Mouse (Mus musculus): ENCODE data around the gene Apba3. TPM values are rescaled to one million over a fixed set of nuclear protein-coding genes. Genes with fewer than 3 reads are reported as not detected.

The Apba3 gene
- polyA plus RNA-seq, 1 experiment from 2014 or later = 75.2 TPM

- H3K4me1 ChIP-seq (replicated peaks; ENCODE audit: control insufficient read depth, insufficient read depth, low read length) = 0 out of 2 replicates have a peak, but pooled peaks cover 4% of the 10 kb centered on the region
- peak overlapping the region; percentile 54 for H3K27ac ChIP-seq (ENCODE audit: low read depth, low read length)
- H3K36me3 ChIP-seq (ENCODE audit: control insufficient read depth, insufficient read depth) = peaks cover 48% of the 10 kb centered on the region
- ATAC-seq = no peak
- no peaks in the 10 kb centered on the region for H3K9me3 ChIP-seq (ENCODE audit: control insufficient read depth)
- H3K27me3 ChIP-seq (replicated peaks; ENCODE audit: control insufficient read depth, insufficient read depth, low read length) = no peaks in the 10 kb centered on the region
- peak overlapping the region; percentile 67 for H3K4me2 ChIP-seq (replicated peaks; ENCODE audit: low read depth)
- no peak for TF ChIP-seq CTCF (IDR thresholded peaks at IDR 0.05; ENCODE audit: low read depth)
- H3K4me3 ChIP-seq (ENCODE audit: low read depth, low read length) = peak overlapping the region; percentile 49
- 75% methylated on average over 16 of the region's 16 CpGs for WGBS
- H3K9ac ChIP-seq (ENCODE audit: low read depth, low read length) = peak overlapping the region; percentile 59
These were observed 2.1 kb downstream of the Apba3 start for GRCm38 (mm10) chr10:81268643-81269412.

DNA sequence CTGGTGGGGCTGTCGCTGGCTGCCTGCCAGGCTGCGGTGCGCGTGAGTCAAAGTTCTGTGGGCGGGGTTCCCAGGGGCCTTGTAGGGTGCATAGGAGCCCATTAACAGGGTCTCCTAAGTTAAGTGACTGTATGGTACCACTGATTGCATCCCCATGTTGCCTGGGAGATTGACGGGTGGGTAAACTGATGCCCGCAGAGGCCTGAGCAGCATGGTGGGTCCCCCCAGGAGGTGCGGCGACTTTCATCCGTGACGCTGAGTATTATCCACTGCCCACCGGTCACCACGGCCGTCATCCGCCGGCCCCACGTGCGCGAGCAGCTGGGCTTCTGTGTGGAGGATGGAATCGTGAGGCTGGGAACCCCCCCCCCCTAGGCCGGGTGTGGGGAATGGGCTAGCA is 5.6 kb downstream of the Apba3 start:
- Histone ChIP-seq H3K4me3 (ENCODE audit: low read depth, low read length) (no peak overlapping the region), H3K27ac (ENCODE audit: low read depth, low read length) (no peak overlapping the region), H3K9ac (ENCODE audit: low read depth, low read length) (no peak overlapping the region), H3K27me3 (replicated peaks; ENCODE audit: control insufficient read depth, insufficient read depth, low read length) (no peaks in the 10 kb centered on the region), H3K36me3 (ENCODE audit: control insufficient read depth, insufficient read depth) (peaks cover 61% of the 10 kb centered on the region), H3K4me1 (replicated peaks; ENCODE audit: control insufficient read depth, insufficient read depth, low read length) (0 out of 2 replicates have a peak, but pooled peaks cover 4% of the 10 kb centered on the region), H3K4me2 (replicated peaks; ENCODE audit: low read depth) (0 out of 2 replicates have a peak overlapping the region, but pooled peaks have one; percentile 6), H3K9me3 (ENCODE audit: control insufficient read depth) (no peaks in the 10 kb centered on the region)
- no peak for ATAC-seq
- TF ChIP-seq CTCF (IDR thresholded peaks at IDR 0.05; ENCODE audit: low read depth) = no peak
- WGBS = 84% methylated on average over 21 of the region's 21 CpGs

DNA sequence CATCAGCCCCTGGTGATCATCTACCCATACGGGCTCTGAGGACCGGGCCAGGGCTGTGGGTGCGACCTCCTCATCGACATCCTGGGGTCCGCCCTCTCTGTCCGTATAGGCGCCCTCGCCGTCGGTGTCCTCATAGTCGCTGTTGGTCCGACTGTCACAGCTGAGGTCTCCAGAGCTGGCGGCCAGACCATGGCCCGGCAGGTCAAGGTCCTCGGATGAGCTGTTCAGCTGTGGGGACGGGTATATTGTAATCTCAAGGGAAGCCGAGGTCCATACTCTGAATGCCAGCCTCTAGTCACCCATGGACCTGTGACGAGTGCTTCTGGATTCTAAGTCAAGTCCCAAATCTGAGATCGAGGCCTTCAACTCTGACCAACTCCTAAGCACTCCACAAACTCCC is 7.1 kb downstream of the Apba3 start:
- Histone ChIP-seq H3K4me2 (replicated peaks; ENCODE audit: low read depth) (no peak overlapping the region), H3K27me3 (replicated peaks; ENCODE audit: control insufficient read depth, insufficient read depth, low read length) (no peaks in the 10 kb centered on the region), H3K4me1 (replicated peaks; ENCODE audit: control insufficient read depth, insufficient read depth, low read length) (0 out of 2 replicates have a peak, but pooled peaks cover 3% of the 10 kb centered on the region), H3K9me3 (ENCODE audit: control insufficient read depth) (no peaks in the 10 kb centered on the region), H3K9ac (ENCODE audit: low read depth, low read length) (no peak overlapping the region), H3K27ac (ENCODE audit: low read depth, low read length) (peak overlapping the region; percentile 28), H3K4me3 (ENCODE audit: low read depth, low read length) (no peak overlapping the region), H3K36me3 (ENCODE audit: control insufficient read depth, insufficient read depth) (peaks cover 68% of the 10 kb centered on the region)
- no peak for TF ChIP-seq CTCF (IDR thresholded peaks at IDR 0.05; ENCODE audit: low read depth)
- no peak for ATAC-seq
- WGBS = 90% methylated on average over 19 of the region's 19 CpGs

DNA sequence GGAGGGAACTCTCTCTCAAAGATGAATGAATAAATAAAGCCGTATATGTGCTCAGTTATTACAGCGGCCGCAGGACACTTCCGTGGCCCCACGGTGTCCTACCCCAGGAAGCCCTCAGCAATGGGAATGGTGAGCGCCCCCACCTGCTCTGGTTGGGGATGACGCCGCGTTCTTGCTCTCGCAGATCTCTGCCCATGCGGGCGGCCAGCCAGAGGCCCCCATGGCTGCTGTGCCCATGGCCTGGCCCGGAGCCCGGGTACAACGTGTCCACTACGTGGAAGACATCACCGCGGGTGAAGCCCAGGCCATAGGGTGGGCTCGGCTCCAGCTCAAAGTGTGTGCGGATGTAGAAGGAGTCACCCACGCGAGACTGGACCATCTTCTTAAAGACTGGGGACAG is 10.9 kb downstream of the Apba3 start:
- no peak overlapping the region for H3K27ac ChIP-seq (ENCODE audit: low read depth, low read length)
- TF ChIP-seq CTCF (IDR thresholded peaks at IDR 0.05; ENCODE audit: low read depth) = 0 out of 2 replicates have a peak, but pooled peaks have one; percentile 20
- H3K4me1 ChIP-seq (replicated peaks; ENCODE audit: control insufficient read depth, insufficient read depth, low read length) = no peaks in the 10 kb centered on the region
- H3K9ac ChIP-seq (ENCODE audit: low read depth, low read length) = no peak overlapping the region
- 83% methylated on average over 22 of the region's 22 CpGs for WGBS
- no peak overlapping the region for H3K4me3 ChIP-seq (ENCODE audit: low read depth, low read length)
- no peaks in the 10 kb centered on the region for H3K9me3 ChIP-seq (ENCODE audit: control insufficient read depth)
- peaks cover 67% of the 10 kb centered on the region for H3K36me3 ChIP-seq (ENCODE audit: control insufficient read depth, insufficient read depth)
- no peak for ATAC-seq
- H3K4me2 ChIP-seq (replicated peaks; ENCODE audit: low read depth) = no peak overlapping the region
- H3K27me3 ChIP-seq (replicated peaks; ENCODE audit: control insufficient read depth, insufficient read depth, low read length) = no peaks in the 10 kb centered on the region

- no peaks in the 10 kb centered on the region for H3K27me3 ChIP-seq (replicated peaks; ENCODE audit: control insufficient read depth, insufficient read depth, low read length)
- no peaks in the 10 kb centered on the region for H3K4me1 ChIP-seq (replicated peaks; ENCODE audit: control insufficient read depth, insufficient read depth, low read length)
- no peak overlapping the region for H3K4me3 ChIP-seq (ENCODE audit: low read depth, low read length)
- peaks cover 48% of the 10 kb centered on the region for H3K36me3 ChIP-seq (ENCODE audit: control insufficient read depth, insufficient read depth)
- no peaks in the 10 kb centered on the region for H3K9me3 ChIP-seq (ENCODE audit: control insufficient read depth)
- no peak overlapping the region for H3K27ac ChIP-seq (ENCODE audit: low read depth, low read length)
- 45% methylated on average over 10 of the region's 10 CpGs for WGBS
- ATAC-seq = no peak
- H3K9ac ChIP-seq (ENCODE audit: low read depth, low read length) = no peak overlapping the region
- no peak for TF ChIP-seq CTCF (IDR thresholded peaks at IDR 0.05; ENCODE audit: low read depth)
- no peak overlapping the region for H3K4me2 ChIP-seq (replicated peaks; ENCODE audit: low read depth)
These were observed 12.7 kb downstream of the Apba3 start for GRCm38 (mm10) chr10:81279496-81279895.

DNA sequence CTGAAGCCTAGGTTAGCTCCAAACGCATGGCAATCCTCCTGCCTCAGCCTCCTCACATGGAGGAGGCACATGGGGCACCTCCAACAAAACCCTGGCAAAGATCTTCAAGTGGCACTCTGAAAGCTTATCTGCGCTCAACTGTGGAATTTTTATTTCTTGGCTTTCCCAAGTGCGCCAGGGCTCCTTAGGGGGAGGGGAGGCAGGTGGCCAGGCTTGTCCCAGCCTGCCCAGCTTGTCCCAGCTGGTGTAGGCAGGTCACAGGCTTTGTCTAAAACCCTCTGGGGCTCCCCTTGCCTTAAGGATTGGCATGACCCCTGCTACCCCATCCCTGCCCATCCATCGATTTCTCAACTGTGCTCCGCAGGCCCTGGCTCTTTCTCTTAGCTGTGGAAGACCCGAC is 17.4 kb downstream of the Apba3 start:
- Histone ChIP-seq H3K27me3 (replicated peaks; ENCODE audit: control insufficient read depth, insufficient read depth, low read length) (no peaks in the 10 kb centered on the region), H3K4me1 (replicated peaks; ENCODE audit: control insufficient read depth, insufficient read depth, low read length) (peaks cover 7% of the 10 kb centered on the region; the same call in 1 of the 2 replicates), H3K4me2 (replicated peaks; ENCODE audit: low read depth) (peak overlapping the region; percentile 60), H3K36me3 (ENCODE audit: control insufficient read depth, insufficient read depth) (peaks cover 22% of the 10 kb centered on the region), H3K27ac (ENCODE audit: low read depth, low read length) (0 out of 2 replicates have a peak overlapping the region, but pooled peaks have one; percentile 92), H3K9me3 (ENCODE audit: control insufficient read depth) (no peaks in the 10 kb centered on the region), H3K4me3 (ENCODE audit: low read depth, low read length) (peak overlapping the region; percentile 62), H3K9ac (ENCODE audit: low read depth, low read length) (no peak overlapping the region)
- WGBS = 43% methylated on average over 6 of the region's 6 CpGs
- no peak for ATAC-seq
- no peak for TF ChIP-seq CTCF (IDR thresholded peaks at IDR 0.05; ENCODE audit: low read depth)
